ENCODE assay signal across 8 mouse cellular contexts in the genomic region with DNA sequence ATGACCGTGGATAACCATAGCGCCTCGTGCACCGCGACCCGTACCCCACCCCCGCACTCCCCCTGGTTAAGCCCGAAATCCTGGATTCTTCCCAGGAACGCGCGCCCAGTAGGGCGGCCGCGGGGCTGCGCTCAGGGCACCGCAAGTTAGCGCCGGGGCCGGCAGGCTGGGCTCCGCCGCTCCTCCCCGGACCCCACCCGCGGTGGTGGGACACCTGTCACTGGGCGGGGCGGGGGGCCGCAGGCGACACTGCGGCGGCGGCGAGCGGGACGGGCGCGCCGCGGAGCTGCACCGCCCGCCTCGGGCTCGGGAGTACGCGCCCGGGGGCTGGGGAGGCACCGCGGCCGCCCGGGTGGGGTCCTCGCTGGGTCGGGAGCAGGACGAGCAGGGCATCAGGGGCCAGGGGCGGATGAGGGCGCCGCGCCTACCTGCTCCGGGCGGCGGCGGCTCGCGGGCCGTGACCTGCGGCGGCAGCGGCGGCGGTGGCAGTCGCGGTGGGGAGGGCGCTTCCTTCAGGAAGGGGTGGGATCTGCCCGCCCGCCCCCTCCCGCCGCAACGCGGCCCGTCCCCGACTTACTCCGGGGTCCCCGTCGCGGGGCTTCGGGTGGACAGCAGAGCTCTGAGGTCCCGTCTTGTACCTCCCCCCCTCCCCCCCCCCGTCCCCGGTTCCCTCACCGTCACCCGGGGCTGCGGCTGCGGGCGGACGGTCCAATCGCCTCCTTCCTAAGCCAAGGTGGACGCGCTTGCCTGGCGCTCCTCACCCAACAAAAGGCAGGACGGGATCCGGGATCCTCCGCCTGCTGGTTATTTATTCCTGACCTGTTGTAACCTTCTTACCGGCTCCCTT. TPM values are rescaled to one million over a fixed set of nuclear protein-coding genes. Genes with fewer than 3 reads are reported as not detected.
DNase-seq lines count a peak whose midpoint lies in the region; ATAC-seq and TF ChIP-seq lines count a peak whose summit lies in the region.

No protein-coding gene starts in this region.

- no peak overlapping the region for H3K27ac ChIP-seq in heart, embryonic 15.5 days
- no peak overlapping the region for H3K27ac ChIP-seq in lung, embryonic 14.5 days (ENCODE audit: low read depth)

- H3K27me3 ChIP-seq in heart, embryonic 15.5 days: peaks cover 41% of the 10 kb centered on the region
- H3K27me3 ChIP-seq in lung, embryonic 14.5 days (ENCODE audit: insufficient read depth, low read length): peaks cover 24% of the 10 kb centered on the region

- H3K9ac ChIP-seq in heart, embryonic 15.5 days: peak overlapping the region; percentile 69
- peak overlapping the region; percentile 63 for H3K9ac ChIP-seq in lung, embryonic 14.5 days

- DNase-seq in urinary bladder, adult 2 months (ENCODE audit: low spot score): peak; percentile 36
- DNase-seq in urinary bladder, postnatal 4 days (ENCODE audit: low spot score in 2 of 2): no peak
- peak; percentile 52 for DNase-seq in embryo, embryonic 9.5 days (ENCODE audit: extremely low spot score)
- peak; percentile 55 for DNase-seq in kidney, postnatal 14 days
- DNase-seq in lung, embryonic 14.5 days: peak; percentile 45
- peak; percentile 43 for DNase-seq in retina, embryonic 14.5 days (ENCODE audit: low spot score)

- under 1% methylated on average over 79 of the region's 101 CpGs for WGBS in heart, embryonic 15.5 days
- 1% methylated on average over 60 of the region's 101 CpGs for WGBS in lung, embryonic 14.5 days

- peak overlapping the region; percentile 76 for H3K4me3 ChIP-seq in heart, embryonic 15.5 days
- H3K4me3 ChIP-seq in lung, embryonic 14.5 days (ENCODE audit: low read depth, low read length): peak overlapping the region; percentile 74

- peak overlapping the region; percentile 99 for H3K4me2 ChIP-seq in heart, embryonic 15.5 days
- peak overlapping the region; percentile 100 for H3K4me2 ChIP-seq in lung, embryonic 14.5 days

- no peaks in the 10 kb centered on the region for H3K9me3 ChIP-seq in heart, embryonic 15.5 days (replicated peaks)
- H3K9me3 ChIP-seq in lung, embryonic 14.5 days (ENCODE audit: low read depth, low read length): no peaks in the 10 kb centered on the region

- no peak for TF ChIP-seq CTCF in lung, embryonic 14.5 days (IDR thresholded peaks at IDR 0.05; ENCODE audit: low read depth)

- no peak; the same call in 1 of the 2 replicates for ATAC-seq in heart, embryonic 15.5 days (replicated peaks; ENCODE audit: insufficient number of reproducible peaks, insufficient read depth, low FRiP score, low read depth)
- peak; percentile 40 for ATAC-seq in lung, embryonic 14.5 days (ENCODE audit: insufficient read depth)
- ATAC-seq in erythroid progenitor cell, adult 5-6 weeks (replicated peaks; ENCODE audit: low FRiP score, poor library complexity, severe bottlenecking): no peak

- no peaks in the 10 kb centered on the region for H3K36me3 ChIP-seq in heart, embryonic 15.5 days
- no peaks in the 10 kb centered on the region for H3K36me3 ChIP-seq in lung, embryonic 14.5 days (ENCODE audit: insufficient read depth)

- peaks cover 10% of the 10 kb centered on the region for H3K4me1 ChIP-seq in heart, embryonic 15.5 days (replicated peaks)
- 0 out of 2 replicates have a peak, but pooled peaks cover 4% of the 10 kb centered on the region for H3K4me1 ChIP-seq in lung, embryonic 14.5 days (ENCODE audit: insufficient read depth)

RNA-seq across cellular contexts. Expression of a gene that starts 0.6 kb away (rescaled TPM):
- polyA plus RNA-seq in urinary bladder, adult 2 months (2012; rRNA removed): 0.85 and 1.8 TPM in 2 replicates
- polyA plus RNA-seq in heart, embryonic 15.5 days (2015; fragmentation: Nextera tagmentation; extraction: Ambion mirVana): 2.0 and 2.2 TPM in 2 replicates
- polyA plus RNA-seq in lung, embryonic 14.5 days (2014; fragmentation: Nextera tagmentation; extraction: Ambion mirVana): 3.3 and 5.0 TPM in 2 replicates
- not detected in 2 replicates for total RNA-seq in erythroid progenitor cell, adult 5-6 weeks (2015; ENCODE audit: low replicate concordance)
- 0.68 TPM in 1 of 2 replicates, not detected in the other for total RNA-seq in erythroid progenitor cell, adult 5-6 weeks (2017; ENCODE audit: low replicate concordance)

Comparison
In these comparisons a context has a peak if more than half of its experiments do, and no peak if none do; other contexts are left out.
1. DNase-seq: peak in urinary bladder, adult 2 months (single experiment), embryo, embryonic 9.5 days (single experiment), kidney, postnatal 14 days (single experiment), lung, embryonic 14.5 days (single experiment) and retina, embryonic 14.5 days (single experiment); none in urinary bladder, postnatal 4 days (0 of 2).